Mouse (Mus musculus) CH12.LX (cell line): ENCODE measurements around the gene Inppl1.

Experiments used
- BHLHE40 ChIP-seq: IDR thresholded peaks from 2 replicates; pipeline ENCODE4 v1.6.1; 2011; ENCODE audit warnings: mild to moderate bottlenecking, low read depth, low read length, improper control_type of control experiment
- CHD1 ChIP-seq: IDR thresholded peaks from 2 replicates; pipeline ENCODE4 v1.6.1; 2012; ENCODE audit warnings: low read depth, low read length, improper control_type of control experiment, inconsistent platforms
- CHD2 ChIP-seq: IDR thresholded peaks from 2 replicates; pipeline ENCODE4 v1.6.1; 2011; ENCODE audit warnings: low read length, improper control_type of control experiment
- CTCF ChIP-seq, 2 experiments: IDR thresholded peaks in 1 of 2; conservative IDR thresholded peaks in 1 of 2; 2 replicates each; pipeline ENCODE4 v1.5.1; 2011 to 2012; ENCODE audit warnings: low read depth in 2 of 2, low read length in 2 of 2, improper control_type of control experiment in 1 of 2, inconsistent platforms in 1 of 2, mild to moderate bottlenecking in 1 of 2, moderate library complexity in 1 of 2
- GABPA ChIP-seq: IDR thresholded peaks from 2 replicates; pipeline ENCODE4 v1.6.1; 2012; ENCODE audit warnings: low read depth, low read length, improper control_type of control experiment, inconsistent platforms; ENCODE audit not compliant: insufficient replicate concordance
- TBP ChIP-seq: conservative IDR thresholded peaks from 2 replicates; pipeline ENCODE4 v1.6.1; 2011; ENCODE audit warnings: low read depth, low read length, improper control_type of control experiment

DNA sequence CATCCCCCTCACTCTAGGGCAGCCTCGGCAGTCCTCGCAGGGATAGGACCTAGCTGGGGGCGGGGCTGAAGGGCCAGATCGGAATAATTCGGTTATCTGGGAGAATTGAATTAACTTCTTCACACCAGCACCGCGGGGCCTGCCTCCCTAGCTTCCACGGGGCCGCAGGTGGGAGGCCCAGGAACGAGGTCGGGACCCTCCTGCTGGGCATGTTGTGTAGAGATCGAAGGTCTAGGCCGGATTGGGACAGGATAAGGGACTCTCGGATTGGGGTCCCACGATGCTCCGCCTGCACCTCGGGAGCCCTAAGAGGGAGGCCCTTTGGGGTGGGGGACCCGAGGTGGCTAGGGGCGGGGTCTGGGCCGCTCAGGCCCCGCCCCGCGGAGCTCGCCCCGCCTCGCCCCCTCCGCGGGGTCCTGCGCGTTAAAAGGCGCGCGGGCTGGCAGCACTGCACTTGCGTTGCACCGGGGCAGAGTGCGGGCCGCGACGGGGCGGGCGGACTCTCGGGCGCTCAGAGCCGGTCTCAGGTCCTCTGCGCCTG is 20.1 kb downstream of the Inppl1 start, which contains the start of gene Phox2a:
- TF ChIP-seq CTCF (conservative IDR thresholded peaks at IDR 0.05 in 1 of 2, IDR thresholded peaks at IDR 0.05 in 1 of 2; ENCODE audit: low read depth in 2 of 2, low read length in 2 of 2), result no peak
- no peak for TF ChIP-seq TBP
- no peak for TF ChIP-seq CHD1
- TF ChIP-seq CHD2, result no peak
- TF ChIP-seq BHLHE40, result no peak
- TF ChIP-seq GABPA, result no peak
